Mouse (Mus musculus): Measurements from ENCODE around the gene Bicc1. TPM values are rescaled to one million over a fixed set of nuclear protein-coding genes. Genes with fewer than 3 reads are reported as not detected.
A peak's percentile ranks its signal among the peaks of the same experiment; 100 is the strongest.

Bicc1 gene
- polyA plus RNA-seq, 1 experiment from 2014 or later, result 3.7 TPM

DNA sequence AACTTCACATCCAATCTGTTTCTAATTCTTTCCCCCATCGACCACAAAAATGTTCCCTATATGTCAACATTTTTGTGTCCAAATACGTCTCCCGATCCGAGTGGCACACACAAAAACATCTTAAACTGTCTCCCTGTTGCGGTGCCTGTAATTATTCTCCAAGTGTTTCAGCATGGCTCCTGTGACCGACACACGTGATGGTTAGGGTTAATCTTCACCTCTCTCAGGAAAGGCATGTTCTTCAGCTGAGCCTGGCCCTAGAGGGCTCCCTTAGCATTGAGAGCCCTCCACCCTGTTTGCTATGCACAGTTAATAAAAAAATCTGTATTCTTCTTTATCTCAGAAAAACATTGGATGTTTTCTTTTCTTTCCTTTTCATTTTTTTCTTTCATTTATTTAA is 41.7 kb downstream of the Bicc1 start:
- Histone ChIP-seq H3K27me3 (no peaks in the 10 kb centered on the region), H3K36me3 (no peaks in the 10 kb centered on the region), H3K4me1 (no peaks in the 10 kb centered on the region), H3K4me2 (replicated peaks) (no peak overlapping the region), H3K4me3 (no peak overlapping the region), H3K9ac (replicated peaks) (no peak overlapping the region), H3K9me3 (no peaks in the 10 kb centered on the region), H3K27ac (replicated peaks) (no peak overlapping the region)
- WGBS, result 87% methylated on average over 7 of the region's 7 CpGs
- no peak for ATAC-seq (replicated peaks)

DNA sequence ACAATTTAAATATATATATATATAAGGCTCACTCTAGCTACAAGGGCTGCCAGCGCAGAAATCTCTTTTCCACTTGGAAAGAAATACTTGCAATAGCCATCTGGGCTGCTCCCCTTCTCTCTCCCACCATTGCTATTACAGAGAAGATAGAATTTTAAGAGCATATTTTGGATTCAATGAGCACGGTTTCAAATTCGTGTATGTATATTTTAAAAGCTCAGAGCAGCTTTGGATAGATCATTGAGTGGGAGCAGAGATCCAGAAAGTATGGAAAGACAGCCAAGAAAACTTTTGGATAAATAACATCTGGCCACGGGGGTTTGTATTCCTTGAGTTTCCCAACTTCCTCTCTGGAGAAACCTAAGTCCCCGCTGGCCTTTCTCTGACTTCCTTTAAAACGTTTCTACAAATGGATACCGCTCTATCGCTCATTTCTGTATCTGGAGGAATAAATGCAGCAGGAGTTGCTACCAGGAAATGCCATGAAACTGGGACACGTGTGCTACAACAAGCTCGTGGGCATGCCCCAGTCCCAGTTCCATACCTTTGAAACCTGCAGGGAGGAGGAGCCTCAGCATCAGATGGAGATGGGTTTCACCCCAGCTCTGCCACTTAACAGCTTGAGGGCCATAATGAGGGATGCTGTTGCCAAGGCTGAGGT is 45.1 kb downstream of the Bicc1 start:
- Histone ChIP-seq H3K4me3 (no peak overlapping the region), H3K4me1 (no peaks in the 10 kb centered on the region), H3K9ac (replicated peaks) (no peak overlapping the region), H3K36me3 (no peaks in the 10 kb centered on the region), H3K27me3 (no peaks in the 10 kb centered on the region), H3K4me2 (replicated peaks) (no peak overlapping the region), H3K9me3 (no peaks in the 10 kb centered on the region), H3K27ac (replicated peaks) (no peak overlapping the region)
- no peak for ATAC-seq (replicated peaks)
- WGBS, result 87% methylated on average over 10 of the region's 10 CpGs

DNA sequence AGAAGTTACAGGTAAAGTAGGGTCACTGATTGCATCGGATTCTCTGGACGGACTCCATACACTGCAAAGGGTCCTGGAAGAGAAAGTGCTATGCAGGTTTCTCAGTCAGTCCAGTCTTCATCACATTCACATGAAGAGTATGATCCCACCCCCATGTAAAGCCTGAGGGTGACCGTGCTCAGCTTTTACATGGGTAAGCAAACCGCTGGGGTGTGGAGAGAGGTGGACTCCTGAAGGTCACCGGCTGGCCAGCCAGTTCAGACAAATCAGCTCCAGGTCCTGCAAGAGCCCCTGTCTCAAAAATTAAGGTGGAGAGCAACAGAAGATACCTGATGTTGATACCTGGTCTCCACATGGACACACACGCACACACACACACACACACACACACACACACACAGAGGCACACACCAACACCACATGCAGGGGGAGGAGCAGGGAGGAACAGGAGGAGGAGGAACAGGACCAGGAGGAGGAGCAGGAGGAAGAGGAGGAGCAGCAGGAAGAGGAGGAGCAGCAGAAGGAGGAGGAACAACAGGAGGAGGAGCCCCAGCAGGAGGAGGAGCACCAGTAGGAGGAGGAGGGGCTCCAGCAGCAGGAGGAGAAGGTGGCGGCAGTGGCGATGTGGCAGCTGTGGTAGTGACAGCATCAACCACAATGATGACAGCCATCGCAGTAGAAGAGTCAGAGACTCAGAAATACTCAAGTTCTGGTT is 52.9 kb downstream of the Bicc1 start:
- no peak for ATAC-seq (replicated peaks)
- no peaks in the 10 kb centered on the region for H3K4me1 ChIP-seq
- H3K27ac ChIP-seq (replicated peaks), result no peak overlapping the region
- no peak overlapping the region for H3K4me2 ChIP-seq (replicated peaks)
- H3K27me3 ChIP-seq, result no peaks in the 10 kb centered on the region
- no peaks in the 10 kb centered on the region for H3K36me3 ChIP-seq
- WGBS, result 88% methylated on average over 9 of the region's 9 CpGs
- H3K9ac ChIP-seq (replicated peaks), result no peak overlapping the region
- no peaks in the 10 kb centered on the region for H3K9me3 ChIP-seq
- no peak overlapping the region for H3K4me3 ChIP-seq

DNA sequence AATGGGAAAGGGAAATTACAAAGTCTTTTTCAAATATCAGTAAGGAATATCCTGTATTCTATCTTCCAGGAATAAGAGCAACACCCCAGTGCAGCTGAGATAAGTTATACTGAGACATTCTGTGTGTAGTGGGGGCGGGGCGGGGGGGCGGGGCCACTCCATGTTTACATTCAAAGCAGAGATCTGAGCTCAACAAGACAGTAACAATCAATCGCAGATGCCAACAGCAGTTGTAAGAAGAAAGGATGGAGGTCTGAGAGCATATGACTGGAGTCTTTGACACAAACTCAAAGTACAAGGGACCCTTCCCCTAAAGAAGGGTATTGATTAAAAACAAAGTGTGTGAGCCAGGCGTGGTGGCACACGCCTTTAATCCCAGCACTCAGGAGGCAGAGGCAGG is 54.7 kb downstream of the Bicc1 start:
- WGBS, result 77% methylated on average over 6 of the region's 6 CpGs
- H3K27me3 ChIP-seq, result no peaks in the 10 kb centered on the region
- no peak overlapping the region for H3K4me3 ChIP-seq

DNA sequence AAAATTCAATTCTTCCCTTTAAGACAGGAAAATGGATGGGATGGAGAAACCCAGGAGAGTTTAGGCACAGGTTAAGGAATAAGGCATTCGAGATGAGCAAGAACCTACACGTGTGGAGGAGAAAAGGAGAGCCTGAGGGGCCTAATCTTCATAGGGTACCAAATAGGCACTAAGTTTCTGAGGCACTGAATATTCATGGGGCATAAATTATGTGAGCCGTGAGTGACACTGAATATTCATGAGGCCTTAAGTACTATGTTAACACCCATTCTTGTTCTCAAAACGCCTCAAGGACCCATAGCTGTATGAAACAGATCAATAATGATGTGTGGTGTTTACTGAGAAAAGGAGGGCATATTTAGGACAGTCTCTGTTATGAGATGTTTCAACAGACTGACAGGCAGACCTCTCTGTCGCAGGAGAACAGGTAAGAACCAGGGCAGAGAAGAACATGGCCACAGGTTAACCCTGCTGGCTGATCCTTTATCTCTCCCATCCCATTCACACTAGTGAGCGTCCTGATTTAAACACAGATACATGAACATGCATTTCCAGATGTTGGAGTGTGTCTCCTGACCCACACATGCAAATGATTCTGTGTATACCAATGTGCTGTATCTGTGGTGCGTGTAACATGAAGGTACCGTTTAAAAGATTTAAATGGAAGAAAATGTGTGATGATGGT is 58.5 kb downstream of the Bicc1 start:
- peak; percentile 94 for ATAC-seq (replicated peaks)
- 39% methylated on average over 8 of the region's 8 CpGs for WGBS
- Histone ChIP-seq H3K4me3 (no peak overlapping the region), H3K36me3 (no peaks in the 10 kb centered on the region), H3K27ac (replicated peaks) (no peak overlapping the region; the same call in 1 of the 2 replicates), H3K27me3 (no peaks in the 10 kb centered on the region), H3K4me2 (replicated peaks) (no peak overlapping the region), H3K9ac (replicated peaks) (no peak overlapping the region), H3K9me3 (no peaks in the 10 kb centered on the region), H3K4me1 (peaks cover 8% of the 10 kb centered on the region)

More for the DNA sequence above, 54.7 kb downstream of the Bicc1 start:
- no peaks in the 10 kb centered on the region for H3K36me3 ChIP-seq
- no peak overlapping the region for H3K27ac ChIP-seq (replicated peaks)
- no peaks in the 10 kb centered on the region for H3K9me3 ChIP-seq
- H3K9ac ChIP-seq (replicated peaks), result no peak overlapping the region
- no peak for ATAC-seq (replicated peaks)
- no peak overlapping the region for H3K4me2 ChIP-seq (replicated peaks)
- peaks cover 8% of the 10 kb centered on the region for H3K4me1 ChIP-seq

DNA sequence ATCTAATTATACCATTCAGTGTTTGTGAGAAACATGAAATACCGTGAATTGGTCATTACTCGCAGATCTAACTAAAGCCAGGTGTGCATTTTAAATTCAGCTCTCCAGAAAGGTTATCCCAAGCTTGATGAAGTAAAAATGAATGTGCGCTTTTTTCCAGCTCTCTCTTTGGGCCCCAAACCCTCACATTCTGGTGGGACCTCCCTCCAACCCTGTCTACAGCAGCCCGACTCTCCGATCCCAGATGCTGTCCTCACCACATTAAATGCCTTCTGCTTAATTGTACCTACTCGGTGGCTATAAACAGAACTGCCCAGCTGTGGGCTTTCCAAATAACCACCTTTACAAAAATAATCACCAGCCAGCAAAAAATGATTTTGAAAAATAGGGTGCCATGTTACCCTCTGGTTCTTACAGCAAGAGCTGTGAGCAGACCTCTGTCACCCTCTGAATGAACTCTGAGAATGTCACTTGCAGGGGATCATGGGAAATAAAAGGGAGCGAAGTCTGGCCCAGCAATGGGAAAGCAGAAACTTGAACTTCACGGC is 64.7 kb downstream of the Bicc1 start:
- no peaks in the 10 kb centered on the region for H3K27me3 ChIP-seq
- H3K9ac ChIP-seq (replicated peaks), result no peak overlapping the region
- no peaks in the 10 kb centered on the region for H3K36me3 ChIP-seq
- H3K27ac ChIP-seq (replicated peaks), result no peak overlapping the region
- no peak overlapping the region for H3K4me3 ChIP-seq
- H3K4me1 ChIP-seq, result no peaks in the 10 kb centered on the region
- H3K9me3 ChIP-seq, result no peaks in the 10 kb centered on the region
- WGBS, result 90% methylated on average over 8 of the region's 8 CpGs
- ATAC-seq (replicated peaks), result no peak
- no peak overlapping the region for H3K4me2 ChIP-seq (replicated peaks)

DNA sequence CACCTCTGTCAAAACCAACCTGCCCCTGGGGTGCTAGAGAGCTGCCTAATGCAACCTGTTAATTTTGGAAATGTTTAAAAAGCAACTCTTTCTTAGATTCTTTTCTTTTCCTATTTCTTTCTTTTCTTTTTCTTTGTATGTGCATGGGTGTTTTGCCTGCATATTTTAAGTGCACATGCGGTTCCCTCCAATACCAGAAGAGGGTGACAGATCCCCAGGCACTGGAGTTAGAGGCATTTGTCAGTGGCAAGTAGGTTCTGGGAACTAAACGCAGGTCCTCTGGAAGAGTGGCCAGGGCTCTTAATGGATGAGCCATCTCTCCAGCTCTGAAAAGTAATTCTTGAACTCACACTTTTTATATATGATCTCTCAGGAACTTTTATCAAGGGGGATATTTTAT is 66.2 kb downstream of the Bicc1 start:
- H3K4me2 ChIP-seq (replicated peaks), result no peak overlapping the region
- no peaks in the 10 kb centered on the region for H3K9me3 ChIP-seq
- H3K27ac ChIP-seq (replicated peaks), result no peak overlapping the region
- no peaks in the 10 kb centered on the region for H3K36me3 ChIP-seq
- no peak overlapping the region for H3K4me3 ChIP-seq
- no peak overlapping the region for H3K9ac ChIP-seq (replicated peaks)
- H3K4me1 ChIP-seq, result no peaks in the 10 kb centered on the region
- H3K27me3 ChIP-seq, result no peaks in the 10 kb centered on the region
- WGBS, result 94% methylated on average over 2 of the region's 2 CpGs
- no peak for ATAC-seq (replicated peaks)

DNA sequence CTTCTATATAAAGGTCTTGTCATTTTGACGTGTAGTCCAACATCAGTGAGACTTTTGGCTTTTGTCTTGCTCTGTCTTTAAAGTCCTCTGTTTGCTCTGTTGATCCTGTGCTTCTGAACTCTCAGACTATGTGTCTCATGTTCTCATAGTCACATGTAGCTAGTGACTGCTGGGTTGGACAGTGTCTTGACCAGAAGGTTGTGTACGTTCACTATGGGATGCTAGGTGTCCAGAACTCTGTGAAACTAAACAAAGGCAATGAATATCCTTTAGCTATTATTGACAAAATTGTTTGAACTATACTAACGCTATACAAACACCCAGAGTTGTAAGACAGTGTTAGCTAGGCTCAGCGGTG is 72.2 kb downstream of the Bicc1 start:
- Histone ChIP-seq H3K36me3 (no peaks in the 10 kb centered on the region), H3K27me3 (no peaks in the 10 kb centered on the region), H3K27ac (replicated peaks) (no peak overlapping the region), H3K9me3 (no peaks in the 10 kb centered on the region), H3K4me1 (no peaks in the 10 kb centered on the region), H3K4me3 (no peak overlapping the region), H3K4me2 (replicated peaks) (no peak overlapping the region), H3K9ac (replicated peaks) (no peak overlapping the region)
- ATAC-seq (replicated peaks), result no peak
- 89% methylated on average over 4 of the region's 4 CpGs for WGBS

DNA sequence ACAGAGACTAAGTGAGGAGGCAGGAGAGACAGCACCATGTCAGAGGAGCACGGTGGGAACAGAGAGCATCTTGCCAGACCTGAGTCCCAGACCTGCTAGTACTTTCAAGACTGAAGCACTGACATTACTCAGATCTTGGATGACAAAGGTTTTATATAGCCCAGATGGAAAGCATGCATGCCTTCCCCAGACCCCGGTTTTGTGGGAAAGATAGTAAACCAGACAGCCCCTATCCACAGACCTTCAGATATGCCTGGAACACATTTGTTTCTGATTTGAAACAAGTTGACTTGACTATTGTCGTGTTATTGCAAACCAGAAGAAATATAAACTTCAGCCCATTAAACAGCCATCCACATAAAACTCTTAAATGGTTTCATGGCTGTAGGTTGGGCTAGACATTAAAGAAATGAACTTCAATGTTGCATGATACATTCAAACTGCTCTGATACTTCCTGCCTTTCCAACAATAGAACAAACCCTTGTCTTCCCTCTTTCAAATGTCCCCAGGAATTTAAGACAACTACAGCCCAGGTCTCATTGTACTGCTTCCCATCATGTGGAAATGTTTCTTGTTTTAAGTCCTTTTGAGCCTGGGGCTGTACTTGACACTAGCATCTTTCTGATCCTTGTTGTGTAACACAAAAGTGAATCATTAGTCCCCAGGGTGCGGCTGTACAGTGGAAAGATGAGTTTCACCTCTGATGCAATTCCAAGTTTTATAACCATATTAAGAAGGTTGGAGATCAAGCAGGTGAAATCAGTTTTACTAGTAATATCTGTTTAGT is 72.7 kb downstream of the Bicc1 start:
- H3K9me3 ChIP-seq, result no peaks in the 10 kb centered on the region
- no peak for ATAC-seq (replicated peaks)
- no peak overlapping the region for H3K9ac ChIP-seq (replicated peaks)
- no peak overlapping the region for H3K4me2 ChIP-seq (replicated peaks)
- H3K36me3 ChIP-seq, result no peaks in the 10 kb centered on the region
- H3K4me3 ChIP-seq, result no peak overlapping the region
- no peaks in the 10 kb centered on the region for H3K4me1 ChIP-seq
- H3K27me3 ChIP-seq, result no peaks in the 10 kb centered on the region
- WGBS, result 88% methylated on average over 4 of the region's 4 CpGs
- no peak overlapping the region for H3K27ac ChIP-seq (replicated peaks)

DNA sequence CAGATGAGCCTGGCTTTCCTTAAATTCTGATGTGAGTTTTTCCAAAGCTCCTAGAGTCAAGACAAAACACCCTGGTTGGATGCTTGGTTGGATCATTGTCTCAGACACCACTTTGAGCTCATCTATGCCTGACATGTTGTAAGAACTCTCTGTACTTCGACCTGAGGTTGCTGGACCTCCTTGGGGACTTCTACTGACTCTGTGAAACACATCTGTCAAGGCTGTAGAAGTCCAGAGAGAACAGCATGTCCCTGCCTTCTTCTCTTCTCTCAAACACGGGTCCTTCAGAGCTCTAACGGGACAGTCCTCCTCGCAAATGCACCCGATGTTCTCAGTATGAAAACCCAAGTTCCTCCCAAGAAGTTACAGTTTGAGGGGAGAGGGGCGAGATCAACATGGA is 76.5 kb downstream of the Bicc1 start:
- no peaks in the 10 kb centered on the region for H3K27me3 ChIP-seq
- no peak overlapping the region for H3K4me3 ChIP-seq
- no peaks in the 10 kb centered on the region for H3K36me3 ChIP-seq
- H3K4me1 ChIP-seq, result no peaks in the 10 kb centered on the region
- no peak overlapping the region for H3K9ac ChIP-seq (replicated peaks)
- ATAC-seq (replicated peaks), result no peak
- H3K9me3 ChIP-seq, result no peaks in the 10 kb centered on the region
- H3K4me2 ChIP-seq (replicated peaks), result no peak overlapping the region
- 86% methylated on average over 6 of the region's 6 CpGs for WGBS
- no peak overlapping the region for H3K27ac ChIP-seq (replicated peaks)

DNA sequence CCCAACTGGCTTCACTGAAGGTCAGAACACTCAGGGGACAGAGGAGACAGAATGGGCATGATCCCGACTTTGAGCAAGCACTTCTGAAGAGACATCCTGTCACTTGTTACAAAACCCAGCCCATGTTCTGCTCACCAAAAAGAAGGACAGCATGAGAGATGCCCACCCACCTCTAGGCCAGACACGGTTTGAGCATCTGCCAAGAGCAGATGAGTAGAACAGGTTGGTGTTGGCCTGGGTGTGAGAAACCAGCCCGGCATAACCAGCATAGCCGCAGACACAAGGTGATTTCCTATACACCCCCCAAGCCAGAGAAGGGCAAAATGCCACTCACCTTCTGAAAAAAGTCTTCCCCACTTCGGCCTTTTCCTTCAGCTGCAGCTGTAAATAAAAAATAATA is 80.6 kb downstream of the Bicc1 start:
- Histone ChIP-seq H3K4me1 (no peaks in the 10 kb centered on the region), H3K27ac (replicated peaks) (no peak overlapping the region), H3K4me3 (no peak overlapping the region), H3K27me3 (no peaks in the 10 kb centered on the region), H3K9me3 (no peaks in the 10 kb centered on the region), H3K9ac (replicated peaks) (no peak overlapping the region), H3K36me3 (no peaks in the 10 kb centered on the region), H3K4me2 (replicated peaks) (no peak overlapping the region)
- ATAC-seq (replicated peaks), result no peak
- 97% methylated on average over 5 of the region's 5 CpGs for WGBS

DNA sequence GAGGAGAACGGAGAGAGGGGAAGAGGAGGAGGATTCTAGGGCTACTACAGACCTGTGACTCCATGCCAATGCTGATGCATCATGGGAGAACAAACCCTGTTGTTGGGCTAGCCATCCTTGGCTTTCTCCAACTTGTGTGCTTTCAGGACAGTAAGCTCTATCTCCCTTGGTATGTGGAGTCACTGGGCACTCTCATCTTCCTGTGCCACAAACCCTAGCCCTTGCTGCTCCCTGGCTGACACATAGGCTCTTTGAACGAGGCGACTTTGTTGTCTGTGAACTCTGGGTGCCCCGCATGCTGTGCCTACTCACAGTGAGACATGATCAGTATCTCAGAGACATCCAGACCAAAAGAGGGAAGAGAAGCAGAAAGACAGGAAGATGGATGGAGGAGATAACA is 94.5 kb downstream of the Bicc1 start:
- H3K27ac ChIP-seq (replicated peaks), result no peak overlapping the region
- H3K36me3 ChIP-seq, result no peaks in the 10 kb centered on the region
- WGBS, result 91% methylated on average over 4 of the region's 4 CpGs
- H3K4me1 ChIP-seq, result no peaks in the 10 kb centered on the region
- no peak overlapping the region for H3K4me2 ChIP-seq (replicated peaks)
- H3K27me3 ChIP-seq, result no peaks in the 10 kb centered on the region
- H3K9ac ChIP-seq (replicated peaks), result no peak overlapping the region
- H3K9me3 ChIP-seq, result no peaks in the 10 kb centered on the region
- no peak for ATAC-seq (replicated peaks)
- no peak overlapping the region for H3K4me3 ChIP-seq

Measured in forebrain, embryonic 15.5 days (tissue).